Mouse (Mus musculus) brain, adult 2 months (tissue): ENCODE results near the gene Disp1.

Source experiments
- DNase-seq: peaks from one replicate; pipeline ENCODE4 v3.0.0; 2011; ENCODE audit warnings: low read depth, low spot score

Disp1 gene

DNA sequence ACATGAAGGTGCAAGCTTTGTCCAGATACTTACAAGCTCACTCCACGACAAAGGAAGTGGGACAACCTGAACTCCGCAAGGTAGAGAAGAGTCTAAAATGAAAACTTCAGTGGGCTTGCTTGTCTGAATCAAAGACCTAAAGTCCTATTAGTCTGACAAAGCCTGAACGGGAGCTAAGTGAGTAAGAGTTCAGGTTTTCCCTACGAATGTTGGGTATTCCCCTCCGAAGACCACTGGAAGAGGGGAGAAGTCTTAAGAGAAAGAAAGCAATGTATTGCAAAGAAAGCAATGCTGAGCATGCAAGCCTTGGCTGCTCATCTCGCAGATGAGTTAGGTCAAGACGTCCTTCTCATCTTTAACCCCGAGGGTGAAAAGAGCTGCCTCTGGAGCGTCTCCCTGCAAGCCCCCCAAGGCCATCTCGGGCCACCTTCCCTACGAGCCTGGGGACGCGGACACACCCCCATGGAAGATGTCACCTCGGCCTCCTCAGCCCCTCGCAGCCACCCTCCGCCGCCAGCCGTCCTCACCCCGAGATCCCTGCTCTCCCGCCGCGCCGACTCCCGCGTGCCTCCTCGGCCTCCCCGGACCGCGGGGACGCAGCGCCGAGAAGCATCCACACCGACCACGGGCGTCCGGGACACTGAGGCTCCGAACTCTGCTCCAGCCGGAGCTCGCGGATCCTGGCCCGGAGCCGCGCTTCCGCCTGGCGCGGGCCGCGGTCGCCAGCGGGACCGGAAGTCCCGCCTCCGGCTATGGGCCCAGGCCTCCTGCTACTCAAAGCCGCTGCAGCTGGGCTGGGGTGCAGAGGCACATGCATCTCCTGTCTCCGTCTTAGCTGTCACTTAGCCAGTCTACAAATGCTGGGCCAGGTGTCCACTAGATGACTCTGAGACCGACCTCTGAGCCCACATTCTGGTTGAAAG, at the start of gene Disp1:
TSS of gene Disp1 (minus strand) at position 727 of the 923 bp plus-strand sequence.
- DNase-seq, result peak; percentile 73

DNA sequence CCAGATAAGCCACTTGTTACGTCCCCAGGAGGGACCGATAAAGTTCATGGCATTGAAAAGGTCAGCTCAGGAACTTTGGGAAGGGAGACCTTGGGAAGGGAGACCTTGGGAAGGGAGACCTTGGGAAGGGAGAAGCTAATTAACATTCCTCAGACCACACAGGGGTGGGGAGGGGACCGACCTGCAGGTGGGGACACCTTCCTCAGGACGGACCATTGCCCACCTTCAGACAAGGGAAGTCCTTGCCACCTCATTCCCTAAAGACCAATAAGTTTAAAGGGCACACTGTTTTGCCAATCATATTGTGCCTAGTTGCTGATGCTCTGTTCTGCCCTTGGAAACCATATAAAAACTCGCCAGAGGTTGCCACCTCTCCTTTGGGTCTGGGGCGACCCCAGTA, 46.3 kb upstream of the Disp1 start:
- no peak for DNase-seq

DNA sequence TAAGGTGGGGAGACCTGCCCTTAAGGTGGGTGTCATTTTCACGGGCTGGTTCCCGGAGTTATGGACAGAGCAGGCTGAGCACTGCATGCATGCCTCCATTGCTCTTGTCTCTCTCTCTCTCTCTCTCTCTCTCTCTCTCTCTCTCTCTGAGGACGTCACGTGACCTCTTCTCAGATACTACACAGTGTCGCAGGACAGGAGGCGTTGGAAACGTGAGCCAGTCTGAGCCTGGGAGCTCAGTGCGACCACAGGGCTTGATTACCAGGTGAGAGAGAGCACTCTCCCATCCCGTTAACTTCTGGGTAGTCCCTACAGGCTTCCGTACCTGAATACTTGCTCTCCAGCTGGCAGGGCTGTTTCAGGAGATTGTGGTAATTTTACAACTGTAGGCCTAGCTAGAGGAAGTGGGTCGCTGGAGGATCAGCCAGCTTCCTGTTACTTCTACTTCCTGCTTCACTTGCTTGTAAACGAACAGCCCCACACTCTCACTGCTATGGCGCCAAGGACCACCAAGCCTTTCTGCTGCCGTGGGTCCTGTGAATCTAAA, 44.7 kb upstream of the Disp1 start:
- no peak for DNase-seq

DNA sequence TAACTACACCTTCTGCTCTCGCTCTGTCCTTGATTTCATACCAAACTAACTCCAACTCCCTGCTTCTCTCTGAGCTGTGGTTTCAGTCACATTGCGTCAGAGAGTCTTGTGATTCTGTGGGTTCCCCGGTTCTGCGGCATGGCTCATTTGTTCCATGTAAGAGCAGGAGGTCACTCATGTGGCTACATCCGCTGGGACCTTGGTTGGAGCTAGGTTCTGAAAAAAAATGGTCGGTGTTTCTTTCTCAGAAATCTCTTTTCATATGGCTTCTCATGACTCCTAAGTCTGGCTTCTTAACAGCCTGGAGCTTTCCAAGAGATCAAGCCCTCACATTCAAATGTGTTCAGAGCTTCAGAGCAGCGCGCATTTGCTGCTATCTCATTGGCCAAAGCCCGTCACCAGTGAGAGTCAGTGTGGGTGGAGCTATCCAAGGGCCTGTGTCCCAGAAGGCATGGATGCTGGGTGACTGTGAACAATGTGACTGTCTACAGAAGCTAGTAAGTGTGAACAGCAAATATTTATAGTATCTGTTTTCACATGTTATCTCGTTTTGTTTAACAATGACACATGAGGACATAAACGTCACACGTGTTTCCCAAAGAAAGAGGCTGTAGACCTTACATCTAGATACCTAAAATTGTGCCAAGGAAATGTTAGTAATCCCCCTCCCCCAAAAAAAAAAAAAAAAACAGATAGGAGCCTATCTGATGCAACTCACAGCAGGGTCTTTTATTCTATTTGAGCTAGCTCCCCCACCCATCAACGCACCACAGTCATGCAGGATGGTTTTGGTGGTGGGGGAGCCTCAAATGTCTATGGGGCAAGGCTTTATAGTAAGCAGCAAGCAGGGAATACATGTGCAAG, 43.1 kb upstream of the Disp1 start:
- peak; percentile 26 for DNase-seq

DNA sequence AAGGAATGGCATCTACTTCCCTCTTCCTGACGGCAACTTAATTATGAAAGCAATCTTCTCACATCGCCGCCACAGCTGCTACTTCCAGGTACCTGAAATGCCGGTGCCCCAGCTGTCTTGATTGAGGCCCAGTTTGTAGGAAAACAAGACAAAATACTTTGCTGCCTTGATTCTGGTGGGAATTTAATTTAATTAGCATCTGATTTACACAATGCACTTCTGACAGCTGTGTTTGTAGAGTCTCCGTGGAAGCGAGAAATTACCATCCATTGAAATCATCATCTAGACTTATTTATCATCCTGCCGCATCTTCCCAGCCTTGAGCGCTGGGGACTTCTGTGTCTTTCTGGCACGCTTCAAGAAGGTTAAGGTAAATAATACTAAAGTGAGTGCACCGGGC, 31.3 kb upstream of the Disp1 start:
- DNase-seq, result peak; percentile 15

- DNase-seq, result no peak
These were observed 30.5 kb upstream of the Disp1 start for GRCm38 (mm10) chr1:183251818-183252217.

- no peak for DNase-seq
These were observed 29.3 kb upstream of the Disp1 start for GRCm38 (mm10) chr1:183250612-183251011.

GRCm38 (mm10) chr1:183248144-183248543, 26.8 kb upstream of the Disp1 start:
- no peak for DNase-seq

- no peak for DNase-seq
These were observed 22.0 kb upstream of the Disp1 start for GRCm38 (mm10) chr1:183243293-183243692.

GRCm38 (mm10) chr1:183237901-183238300, 16.6 kb upstream of the Disp1 start:
- DNase-seq, result peak; percentile 66

DNA sequence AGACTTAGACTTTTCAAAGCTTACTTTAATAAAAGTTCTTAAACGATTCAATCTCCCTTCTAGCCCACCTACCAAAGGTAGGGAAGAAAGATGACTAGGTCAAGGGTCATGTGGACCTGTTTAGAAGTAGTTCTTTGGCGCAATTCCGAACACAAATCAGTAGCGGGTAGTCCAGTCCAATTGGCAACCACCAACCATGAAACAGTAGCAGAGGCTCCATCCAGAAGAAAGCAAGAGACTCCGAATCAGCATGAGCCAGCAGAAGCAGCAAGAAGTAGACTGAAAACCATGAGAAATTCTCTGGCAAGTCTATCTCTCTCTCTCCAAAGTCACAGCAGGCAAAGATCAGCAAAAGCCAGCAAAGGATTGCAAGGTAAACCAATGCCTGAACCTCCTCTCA, 15.1 kb upstream of the Disp1 start:
- no peak for DNase-seq

GRCm38 (mm10) chr1:183233679-183234174, 12.4 kb upstream of the Disp1 start:
- DNase-seq, result no peak

- no peak for DNase-seq
These were observed 11.8 kb upstream of the Disp1 start for GRCm38 (mm10) chr1:183232985-183233678.

GRCm38 (mm10) chr1:183227469-183227868, 6.1 kb upstream of the Disp1 start:
- DNase-seq, result no peak

DNA sequence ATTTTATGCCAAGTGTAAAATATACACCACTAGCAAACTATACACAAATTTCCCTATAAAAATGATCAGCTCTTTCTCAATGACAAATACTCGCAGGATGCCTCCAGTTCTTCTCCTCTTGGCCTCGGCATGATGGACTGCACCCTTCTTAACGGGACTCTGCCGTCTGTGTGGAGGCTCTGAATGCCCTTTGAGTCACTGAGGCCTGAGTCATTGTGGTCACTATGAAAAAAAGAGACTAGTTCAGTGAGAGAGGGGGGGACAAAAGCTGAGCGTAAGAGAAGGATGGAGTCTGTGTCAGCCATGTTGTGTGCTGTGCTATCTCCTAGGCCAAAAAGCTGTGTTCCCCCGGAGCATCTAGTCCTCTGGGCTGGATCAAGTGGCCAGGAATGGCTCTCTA, 2.3 kb downstream of the Disp1 start:
- no peak for DNase-seq

GRCm38 (mm10) chr1:183216691-183217090, 4.6 kb downstream of the Disp1 start:
- peak; percentile 19 for DNase-seq

- DNase-seq, result no peak
These were observed 5.6 kb downstream of the Disp1 start for GRCm38 (mm10) chr1:183215706-183216105.

DNA sequence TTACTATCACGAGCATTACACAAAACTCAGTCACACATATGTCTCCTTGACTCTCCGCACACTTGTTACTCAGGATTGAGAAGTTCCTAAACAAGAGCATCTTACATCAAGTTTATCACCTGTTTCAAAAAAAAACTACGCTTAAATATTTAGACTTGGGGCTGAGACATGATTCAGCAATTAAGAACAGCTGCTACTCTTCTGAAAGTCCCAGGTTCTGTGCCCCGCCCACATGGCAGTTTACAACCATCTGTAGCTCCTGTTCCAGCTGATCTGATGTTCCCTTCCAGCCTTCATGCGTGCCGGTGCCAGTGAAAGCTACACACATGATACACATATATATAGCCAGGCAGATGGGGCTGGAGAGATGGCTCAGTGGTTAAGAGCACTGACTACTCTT, 7.5 kb downstream of the Disp1 start:
- DNase-seq, result peak; percentile 54

GRCm38 (mm10) chr1:183212757-183213211, 8.5 kb downstream of the Disp1 start:
- no peak for DNase-seq

GRCm38 (mm10) chr1:183210115-183210514, 11.2 kb downstream of the Disp1 start:
- peak; percentile 40 for DNase-seq

- no peak for DNase-seq
These were observed 13.7 kb downstream of the Disp1 start for GRCm38 (mm10) chr1:183207623-183208022.
